Mouse (Mus musculus): Measurements from ENCODE around the gene Pamr1.

GRCm38 (mm10) chr2:102663339-102663738 lies 113.5 kb downstream of the Pamr1 start:
- TF ChIP-seq POLR2A (IDR thresholded peaks at IDR 0.05; ENCODE audit: insufficient read depth, low read depth, low read length) (no peak), CTCF (IDR thresholded peaks at IDR 0.05) (no peak)
